Mouse (Mus musculus) T-cell, adult 66 days (primary cell): ENCODE data around the gene Zc2hc1c. TPM values are rescaled to one million over a fixed set of nuclear protein-coding genes. Genes with fewer than 3 reads are reported as not detected.

Experiments
- total RNA-seq, 2 experiments: library from RNA; stranded (reverse); gene quantifications; 3 replicates in 1 of 2; 4 replicates in 1 of 2; pipeline ENCODE4 v1.2.4; 2023

Gene Zc2hc1c
- total RNA-seq, result not detected

DNA sequence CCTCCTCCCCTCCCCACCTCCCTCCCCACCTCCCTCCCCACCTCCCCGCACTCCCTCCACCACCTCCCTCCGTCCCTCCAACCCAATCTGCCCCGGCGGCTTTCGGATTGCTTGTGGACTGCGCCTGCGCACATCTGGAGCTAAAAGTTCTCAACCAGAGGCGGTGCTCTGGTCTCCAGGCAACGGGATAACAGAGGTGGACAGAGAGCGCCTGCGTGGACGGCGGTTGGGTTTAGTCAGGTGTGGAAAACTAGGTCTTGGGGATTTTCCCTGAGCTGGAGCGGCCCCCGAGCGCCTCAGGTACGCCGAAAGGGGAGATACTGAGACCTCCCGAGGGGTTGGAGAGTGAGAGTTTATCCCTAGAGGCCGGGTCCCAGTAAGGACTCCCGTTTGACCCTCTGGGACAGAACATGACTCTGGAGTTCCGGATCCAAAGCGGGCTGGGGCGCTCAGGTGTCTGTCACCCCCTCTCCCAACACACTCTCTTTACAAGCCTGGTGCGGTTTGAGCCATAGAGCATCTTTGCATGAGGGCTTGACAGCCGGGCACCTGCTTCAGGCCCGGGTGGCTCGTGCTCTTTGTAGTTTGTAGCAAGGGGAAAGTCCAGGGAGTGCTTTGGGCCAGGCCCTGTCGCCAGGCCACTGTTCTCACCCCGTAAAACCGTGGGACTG lies at the start of gene Zc2hc1c:
Zc2hc1c (plus strand) TSS at position 106 of the 671 bp plus-strand sequence.

GRCm38 (mm10) chr12:85270319-85270718 lies 18.1 kb upstream of the Zc2hc1c start, which contains the start of gene Mlh3:
TSS of gene Mlh3 (minus strand) at chr12:85270599.

DNA sequence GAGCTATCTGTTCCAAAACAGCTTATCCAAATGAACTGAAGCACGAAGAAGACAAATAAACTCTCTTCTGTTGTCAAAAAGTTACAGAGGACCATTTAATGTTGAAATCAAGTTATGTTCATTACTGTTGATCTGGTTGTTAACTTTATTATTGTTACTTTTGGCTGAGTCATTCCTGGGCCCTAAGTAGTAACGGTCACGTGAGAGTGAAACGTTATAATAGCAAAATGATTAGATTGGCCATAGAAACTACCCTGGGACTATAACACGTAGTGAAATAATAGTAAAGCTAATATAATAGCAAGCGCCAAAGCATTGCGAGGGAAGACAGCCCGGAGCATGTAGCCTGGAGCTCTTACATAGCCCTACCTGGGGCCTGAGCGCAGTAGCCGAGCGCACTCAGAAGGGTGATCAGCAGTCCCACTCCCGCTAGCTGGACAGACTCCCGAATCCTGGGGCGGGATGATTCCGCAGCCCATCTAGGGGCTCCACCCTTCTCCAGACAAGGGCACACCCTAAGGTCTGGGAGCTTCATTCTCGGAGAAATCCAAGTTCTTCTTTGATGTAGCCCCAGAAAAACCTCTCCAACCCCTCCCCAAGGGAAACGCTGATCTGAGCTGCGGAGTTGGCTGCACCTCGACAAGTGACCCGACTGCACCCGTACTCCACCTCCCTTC lies 444 bp upstream of the Zc2hc1c start, which contains the start of gene Acyp1:
Acyp1 (minus strand) TSS at position 630 of the 677 bp plus-strand sequence.

DNA sequence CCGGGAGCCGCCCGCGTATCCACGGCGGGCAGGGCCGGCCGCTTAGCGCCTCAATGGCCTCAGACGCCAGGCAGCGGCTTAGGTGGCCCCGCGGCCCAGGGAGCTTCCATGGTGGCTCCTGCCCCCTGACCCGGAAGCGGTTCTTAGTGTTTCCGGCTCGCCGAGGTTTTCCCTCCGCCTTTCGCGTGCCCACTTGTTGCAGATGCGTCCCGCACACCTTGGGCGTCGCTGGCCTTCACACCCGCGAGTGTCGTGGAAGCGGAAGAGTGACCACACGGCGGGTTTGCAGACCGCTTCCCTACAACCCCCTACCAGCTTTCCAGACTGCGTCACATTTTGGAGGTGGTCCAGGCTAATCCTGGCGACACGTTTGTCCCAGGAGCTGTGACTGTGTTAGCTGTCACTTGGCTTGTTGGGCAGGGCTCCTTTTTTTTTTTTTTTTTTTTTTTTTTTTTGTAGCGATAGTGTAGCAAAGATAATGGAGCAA lies 50.9 kb downstream of the Zc2hc1c start, which contains the start of gene Nek9:
Nek9 (minus strand) TSS at position 120 of the 487 bp plus-strand sequence.

Other genes with a start within 250 kb of the Zc2hc1c start
- 1 to 10 TPM; 3.3 to 4.6 TPM for gene Prox2, start 177.8 kb upstream of the Zc2hc1c start, total RNA-seq
- gene Dlst, start 177.8 kb upstream of the Zc2hc1c start, total RNA-seq, result 100 to 1,000 TPM; 196 to 206 TPM
- 1 to 10 TPM; 4.9 to 5.9 TPM for gene Rps6kl1, start 137.3 kb upstream of the Zc2hc1c start, total RNA-seq
- gene Pgf, start 110.8 kb upstream of the Zc2hc1c start, total RNA-seq, result not detected
- gene Eif2b2, start 69.1 kb upstream of the Zc2hc1c start, total RNA-seq, result 10 to 100 TPM; 89.9 to 95.4 TPM
- 10 to 100 TPM; 19.2 to 20.7 TPM for gene Mlh3, start 18.0 kb upstream of the Zc2hc1c start, total RNA-seq
- gene Acyp1, start 153 bp upstream of the Zc2hc1c start, total RNA-seq, result 10 to 100 TPM; 24.4 to 30.1 TPM
- 10 to 100 TPM; 51.6 to 57.0 TPM for gene Nek9, start 50.8 kb downstream of the Zc2hc1c start, total RNA-seq
- 100 to 1,000 TPM; 127 to 130 TPM for gene Tmed10, start 86.3 kb downstream of the Zc2hc1c start, total RNA-seq
- gene Fos, start 185.3 kb downstream of the Zc2hc1c start, total RNA-seq, result 100 to 1,000 TPM; 234 to 347 TPM